15 mouse cellular contexts compared by ENCODE assay signal in genomic region chr1:166031673-166032547, GRCm38 (mm10).
"Had no signal": no experiment of that assay in that cellular context is flagged by ENCODE, and none has a peak within 500 bp of the region (broad histone marks: within the 10 kb centered on the region; RNA-seq: fewer than 3 reads in every experiment).

No protein-coding gene starts in this region.

- H3K36me3 ChIP-seq: limb, embryonic 13.5 days; liver, embryonic 13.5 days; neural tube, embryonic 12.5 days; stomach, embryonic 15.5 days had no signal

- H3K4me3 ChIP-seq: limb, embryonic 13.5 days; liver, embryonic 13.5 days; neural tube, embryonic 12.5 days; stomach, embryonic 15.5 days had no signal

- H3K4me1 ChIP-seq: liver, embryonic 13.5 days; neural tube, embryonic 12.5 days; stomach, embryonic 15.5 days had no signal

- H3K9me3 ChIP-seq: limb, embryonic 13.5 days; liver, embryonic 13.5 days; neural tube, embryonic 12.5 days; stomach, embryonic 15.5 days had no signal

- ATAC-seq: intestine, embryonic 16.5 days had no signal

- H3K27me3 ChIP-seq: limb, embryonic 13.5 days; liver, embryonic 13.5 days; neural tube, embryonic 12.5 days; stomach, embryonic 15.5 days had no signal

- H3K4me2 ChIP-seq: limb, embryonic 13.5 days; liver, embryonic 13.5 days; neural tube, embryonic 12.5 days; stomach, embryonic 15.5 days had no signal

- H3K27ac ChIP-seq: limb, embryonic 13.5 days; liver, embryonic 13.5 days; neural tube, embryonic 12.5 days; stomach, embryonic 15.5 days had no signal

- DNase-seq: kidney, adult 8-10 months; kidney, postnatal 25 days; layer of hippocampus, adult 9-11 months; layer of hippocampus, postnatal 36 days; liver, embryonic 13.5 days; lung, adult 18-20 months; lung, postnatal 10 days; midbrain, embryonic 14.5 days; right cerebral cortex, postnatal 4 days; spleen, adult 18-20 months; thymus, postnatal 36 days had no signal

- H3K9ac ChIP-seq: limb, embryonic 13.5 days; liver, embryonic 13.5 days; neural tube, embryonic 12.5 days; stomach, embryonic 15.5 days had no signal
